Mouse (Mus musculus) small intestine, adult 2 months (tissue): ENCODE results near the gene Snrk.

Source experiments
- CTCF ChIP-seq: fragments of 200-500 bp; IDR thresholded peaks from 2 replicates; pipeline ENCODE4 v1.5.1; 2012; ENCODE audit warnings: low read depth, mild to moderate bottlenecking, control low read depth, inconsistent platforms, low read length, moderate library complexity, mixed read lengths; ENCODE audit not compliant: insufficient replicate concordance, insufficient read length; ENCODE audit errors: extremely low read depth
- POLR2A ChIP-seq: fragments of 200-500 bp; IDR thresholded peaks from 2 replicates; pipeline ENCODE4 v1.6.1; 2012; ENCODE audit warnings: low read depth, mild to moderate bottlenecking, control low read depth, inconsistent platforms, low read length, moderate library complexity

GRCm38 (mm10) chr9:122122113-122122512, 5.0 kb downstream of the Snrk start:
- TF ChIP-seq CTCF (no peak), POLR2A (no peak)
